Mouse (Mus musculus): Measurements from ENCODE around the gene Gpr4. TPM values are rescaled to one million over a fixed set of nuclear protein-coding genes. Genes with fewer than 3 reads are reported as not detected.

Gene Gpr4
- 1.8 TPM for polyA plus RNA-seq (2014; fragmentation: Illumina TruSeq; extraction: RNeasy Lipid Tissue Mini Kit (QIAGEN cat#74804); ENCODE audit: low read depth, low replicate concordance)

GRCm38 (mm10) chr7:19211996-19212755, at the start of gene Gpr4:
Gpr4 (plus strand) TSS chr7:19212538.

GRCm38 (mm10) chr7:19165656-19166423, 46.5 kb upstream of the Gpr4 start, which contains the start of gene Gipr:
Gipr (minus strand) TSS chr7:19166127.

GRCm38 (mm10) chr7:19175708-19176515, 36.4 kb upstream of the Gpr4 start, which contains the start of gene Eml2:
Eml2 (plus strand) TSS chr7:19176421.

GRCm38 (mm10) chr7:19227883-19228792, 15.8 kb downstream of the Gpr4 start, which contains the start of gene Opa3:
Opa3 (plus strand) TSS chr7:19228334.

GRCm38 (mm10) chr7:19271238-19272172, 59.2 kb downstream of the Gpr4 start, which contains the start of gene Vasp:
Vasp (minus strand) TSS chr7:19271817.

Other genes with a start within 250 kb of the Gpr4 start
- not detected for gene Nanos2, start 225.1 kb upstream of the Gpr4 start, polyA plus RNA-seq (2014; fragmentation: Illumina TruSeq; extraction: RNeasy Lipid Tissue Mini Kit (QIAGEN cat#74804); ENCODE audit: low read depth, low replicate concordance)
- 0.36 TPM for gene Mypop, start 221.3 kb upstream of the Gpr4 start, polyA plus RNA-seq (2014; fragmentation: Illumina TruSeq; extraction: RNeasy Lipid Tissue Mini Kit (QIAGEN cat#74804); ENCODE audit: low read depth, low replicate concordance)
- 0.97 TPM for gene Irf2bp1, start 208.5 kb upstream of the Gpr4 start, polyA plus RNA-seq (2014; fragmentation: Illumina TruSeq; extraction: RNeasy Lipid Tissue Mini Kit (QIAGEN cat#74804); ENCODE audit: low read depth, low replicate concordance)
- not detected for gene Foxa3, start 189.0 kb upstream of the Gpr4 start, polyA plus RNA-seq (2014; fragmentation: Illumina TruSeq; extraction: RNeasy Lipid Tissue Mini Kit (QIAGEN cat#74804); ENCODE audit: low read depth, low replicate concordance)
- gene Sympk, start 188.2 kb upstream of the Gpr4 start, polyA plus RNA-seq (2014; fragmentation: Illumina TruSeq; extraction: RNeasy Lipid Tissue Mini Kit (QIAGEN cat#74804); ENCODE audit: low read depth, low replicate concordance) = 4.5 TPM
- gene Rsph6a, start 157.8 kb upstream of the Gpr4 start, polyA plus RNA-seq (2014; fragmentation: Illumina TruSeq; extraction: RNeasy Lipid Tissue Mini Kit (QIAGEN cat#74804); ENCODE audit: low read depth, low replicate concordance) = not detected
- 1.1 TPM for gene Dmwd, start 136.3 kb upstream of the Gpr4 start, polyA plus RNA-seq (2014; fragmentation: Illumina TruSeq; extraction: RNeasy Lipid Tissue Mini Kit (QIAGEN cat#74804); ENCODE audit: low read depth, low replicate concordance)
- 0.57 TPM for gene Dmpk, start 128.7 kb upstream of the Gpr4 start, polyA plus RNA-seq (2014; fragmentation: Illumina TruSeq; extraction: RNeasy Lipid Tissue Mini Kit (QIAGEN cat#74804); ENCODE audit: low read depth, low replicate concordance)
- gene Six5, start 117.9 kb upstream of the Gpr4 start, polyA plus RNA-seq (2014; fragmentation: Illumina TruSeq; extraction: RNeasy Lipid Tissue Mini Kit (QIAGEN cat#74804); ENCODE audit: low read depth, low replicate concordance) = 0.57 TPM
- gene Gm4969, start 94.2 kb upstream of the Gpr4 start, polyA plus RNA-seq (2014; fragmentation: Illumina TruSeq; extraction: RNeasy Lipid Tissue Mini Kit (QIAGEN cat#74804); ENCODE audit: low read depth, low replicate concordance) = not detected
- gene Fbxo46, start 92.7 kb upstream of the Gpr4 start, polyA plus RNA-seq (2014; fragmentation: Illumina TruSeq; extraction: RNeasy Lipid Tissue Mini Kit (QIAGEN cat#74804); ENCODE audit: low read depth, low replicate concordance) = 0.36 TPM
- 5.9 TPM for gene Qpctl, start 63.2 kb upstream of the Gpr4 start, polyA plus RNA-seq (2014; fragmentation: Illumina TruSeq; extraction: RNeasy Lipid Tissue Mini Kit (QIAGEN cat#74804); ENCODE audit: low read depth, low replicate concordance)
- gene Snrpd2, start 62.8 kb upstream of the Gpr4 start, polyA plus RNA-seq (2014; fragmentation: Illumina TruSeq; extraction: RNeasy Lipid Tissue Mini Kit (QIAGEN cat#74804); ENCODE audit: low read depth, low replicate concordance) = 0.44 TPM
- not detected for gene Gipr, start 46.4 kb upstream of the Gpr4 start, polyA plus RNA-seq (2014; fragmentation: Illumina TruSeq; extraction: RNeasy Lipid Tissue Mini Kit (QIAGEN cat#74804); ENCODE audit: low read depth, low replicate concordance)
- gene Eml2, start 36.1 kb upstream of the Gpr4 start, polyA plus RNA-seq (2014; fragmentation: Illumina TruSeq; extraction: RNeasy Lipid Tissue Mini Kit (QIAGEN cat#74804); ENCODE audit: low read depth, low replicate concordance) = not detected
- 12.2 TPM for gene Opa3, start 15.8 kb downstream of the Gpr4 start, polyA plus RNA-seq (2014; fragmentation: Illumina TruSeq; extraction: RNeasy Lipid Tissue Mini Kit (QIAGEN cat#74804); ENCODE audit: low read depth, low replicate concordance)
- 16.0 TPM for gene Vasp, start 59.3 kb downstream of the Gpr4 start, polyA plus RNA-seq (2014; fragmentation: Illumina TruSeq; extraction: RNeasy Lipid Tissue Mini Kit (QIAGEN cat#74804); ENCODE audit: low read depth, low replicate concordance)
- not detected for gene Ppm1n, start 67.5 kb downstream of the Gpr4 start, polyA plus RNA-seq (2014; fragmentation: Illumina TruSeq; extraction: RNeasy Lipid Tissue Mini Kit (QIAGEN cat#74804); ENCODE audit: low read depth, low replicate concordance)
- gene Rtn2, start 70.1 kb downstream of the Gpr4 start, polyA plus RNA-seq (2014; fragmentation: Illumina TruSeq; extraction: RNeasy Lipid Tissue Mini Kit (QIAGEN cat#74804); ENCODE audit: low read depth, low replicate concordance) = 0.28 TPM
- gene Fosb, start 97.5 kb downstream of the Gpr4 start, polyA plus RNA-seq (2014; fragmentation: Illumina TruSeq; extraction: RNeasy Lipid Tissue Mini Kit (QIAGEN cat#74804); ENCODE audit: low read depth, low replicate concordance) = 0.20 TPM
- gene Ercc1, start 132.2 kb downstream of the Gpr4 start, polyA plus RNA-seq (2014; fragmentation: Illumina TruSeq; extraction: RNeasy Lipid Tissue Mini Kit (QIAGEN cat#74804); ENCODE audit: low read depth, low replicate concordance) = not detected
- 1.2 TPM for gene Cd3eap, start 146.9 kb downstream of the Gpr4 start, polyA plus RNA-seq (2014; fragmentation: Illumina TruSeq; extraction: RNeasy Lipid Tissue Mini Kit (QIAGEN cat#74804); ENCODE audit: low read depth, low replicate concordance)
- gene Ppp1r13l, start 147.2 kb downstream of the Gpr4 start, polyA plus RNA-seq (2014; fragmentation: Illumina TruSeq; extraction: RNeasy Lipid Tissue Mini Kit (QIAGEN cat#74804); ENCODE audit: low read depth, low replicate concordance) = not detected
- gene Ercc2, start 169.5 kb downstream of the Gpr4 start, polyA plus RNA-seq (2014; fragmentation: Illumina TruSeq; extraction: RNeasy Lipid Tissue Mini Kit (QIAGEN cat#74804); ENCODE audit: low read depth, low replicate concordance) = not detected
- gene Klc3, start 191.6 kb downstream of the Gpr4 start, polyA plus RNA-seq (2014; fragmentation: Illumina TruSeq; extraction: RNeasy Lipid Tissue Mini Kit (QIAGEN cat#74804); ENCODE audit: low read depth, low replicate concordance) = not detected
- not detected for gene Ckm, start 192.2 kb downstream of the Gpr4 start, polyA plus RNA-seq (2014; fragmentation: Illumina TruSeq; extraction: RNeasy Lipid Tissue Mini Kit (QIAGEN cat#74804); ENCODE audit: low read depth, low replicate concordance)
- 0.89 TPM for gene Mark4, start 246.3 kb downstream of the Gpr4 start, polyA plus RNA-seq (2014; fragmentation: Illumina TruSeq; extraction: RNeasy Lipid Tissue Mini Kit (QIAGEN cat#74804); ENCODE audit: low read depth, low replicate concordance)